Mouse (Mus musculus) layer of hippocampus, adult 9-11 months (tissue): ENCODE data around the gene Atxn7l3.

Experiments
- DNase-seq: peaks from one replicate; pipeline ENCODE4 v3.0.0; 2022

Atxn7l3 gene

GRCm38 (mm10) chr11:102258521-102258920 lies 37.9 kb downstream of the Atxn7l3 start:
- no peak for DNase-seq

GRCm38 (mm10) chr11:102258095-102258494 lies 38.3 kb downstream of the Atxn7l3 start:
- no peak for DNase-seq

- DNase-seq, result no peak
Measured at GRCm38 (mm10) chr11:102257514-102257913, 38.9 kb downstream of the Atxn7l3 start.

- no peak for DNase-seq
Measured at GRCm38 (mm10) chr11:102249351-102250090, 46.9 kb downstream of the Atxn7l3 start.

GRCm38 (mm10) chr11:102248630-102249230 lies 47.7 kb downstream of the Atxn7l3 start, which contains the start of gene BC030867:
Gene BC030867, plus strand, starts transcription at chr11:102248882.
- peak; percentile 87 for DNase-seq

- no peak for DNase-seq
Measured at GRCm38 (mm10) chr11:102246871-102247270, 49.6 kb downstream of the Atxn7l3 start.

GRCm38 (mm10) chr11:102246273-102246635 lies 50.2 kb downstream of the Atxn7l3 start:
- DNase-seq, result no peak

- DNase-seq, result no peak
Measured at GRCm38 (mm10) chr11:102245581-102246272, 50.7 kb downstream of the Atxn7l3 start.

GRCm38 (mm10) chr11:102244926-102245449 lies 51.4 kb downstream of the Atxn7l3 start:
- DNase-seq, result peak; percentile 84

- no peak for DNase-seq
Measured at GRCm38 (mm10) chr11:102241874-102242273, 54.6 kb downstream of the Atxn7l3 start.

- DNase-seq, result no peak
Measured at GRCm38 (mm10) chr11:102241246-102241645, 55.2 kb downstream of the Atxn7l3 start.

- no peak for DNase-seq
Measured at GRCm38 (mm10) chr11:102240636-102241035, 55.8 kb downstream of the Atxn7l3 start.
